Mouse (Mus musculus): ENCODE data around the gene Glis1. TPM values are rescaled to one million over a fixed set of nuclear protein-coding genes. Genes with fewer than 3 reads are reported as not detected.

Glis1 gene
- polyA plus RNA-seq, 1 experiment from 2014 or later = 2.5 TPM

DNA sequence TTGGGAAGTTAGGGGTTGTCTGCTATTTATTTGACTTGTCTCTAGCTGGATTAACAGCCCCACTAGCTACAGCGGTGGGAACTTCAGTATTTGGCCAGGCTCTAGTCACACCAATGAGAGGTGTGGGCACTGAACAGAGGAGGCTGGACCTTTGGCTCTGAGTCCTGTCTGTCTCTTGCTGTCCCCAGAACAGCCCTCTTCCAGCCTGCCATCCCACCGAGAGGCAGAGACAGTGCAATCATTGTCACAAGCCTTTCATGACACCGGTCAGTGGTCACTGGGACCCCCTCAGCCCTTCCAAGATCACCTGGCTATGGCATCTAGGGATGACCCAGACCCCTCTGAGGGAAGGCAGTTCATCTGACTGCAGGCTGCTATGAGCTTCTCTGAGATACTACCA, 104.6 kb downstream of the Glis1 start:
- no peak for ATAC-seq (replicated peaks)
- Histone ChIP-seq H3K4me1 (peaks cover 5% of the 10 kb centered on the region; the same call in 1 of the 2 replicates), H3K9ac (no peak overlapping the region), H3K27ac (no peak overlapping the region), H3K9me3 (no peaks in the 10 kb centered on the region), H3K4me2 (no peak overlapping the region), H3K4me3 (no peak overlapping the region), H3K36me3 (replicated peaks) (no peaks in the 10 kb centered on the region), H3K27me3 (replicated peaks) (no peaks in the 10 kb centered on the region)
- 76% methylated on average over 3 of the region's 3 CpGs for WGBS

DNA sequence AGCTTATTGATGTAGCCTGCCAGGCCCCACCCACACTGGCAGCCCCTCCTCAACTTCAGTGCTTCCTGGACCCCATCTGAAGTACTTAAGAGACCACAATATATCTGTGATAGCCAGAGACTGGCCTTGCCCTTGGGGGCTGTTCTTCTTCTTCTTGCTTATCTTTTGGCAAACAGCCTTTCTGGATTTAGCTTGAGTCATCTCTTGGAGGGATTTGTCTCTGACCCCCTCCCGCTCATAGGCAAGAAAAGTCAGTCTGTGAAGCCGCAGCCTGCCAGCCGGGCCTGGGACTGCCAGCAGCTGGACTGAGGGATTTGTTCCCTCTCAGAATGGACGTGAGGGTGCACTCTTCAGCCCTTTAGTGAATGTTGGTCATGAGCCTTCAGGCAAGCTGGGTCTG, 107.4 kb downstream of the Glis1 start:
- WGBS = 62% methylated on average over 4 of the region's 4 CpGs
- no peak overlapping the region for H3K9ac ChIP-seq
- H3K27me3 ChIP-seq (replicated peaks) = no peaks in the 10 kb centered on the region
- H3K4me1 ChIP-seq = peaks cover 5% of the 10 kb centered on the region; the same call in 1 of the 2 replicates
- H3K4me2 ChIP-seq = no peak overlapping the region
- H3K36me3 ChIP-seq (replicated peaks) = no peaks in the 10 kb centered on the region
- H3K9me3 ChIP-seq = no peaks in the 10 kb centered on the region
- no peak overlapping the region for H3K27ac ChIP-seq
- H3K4me3 ChIP-seq = no peak overlapping the region
- no peak for ATAC-seq (replicated peaks)

GRCm38 (mm10) chr4:107544843-107545242, 110.5 kb downstream of the Glis1 start:
- Histone ChIP-seq H3K4me1 (no peaks in the 10 kb centered on the region; the same call in 1 of the 2 replicates), H3K27ac (no peak overlapping the region), H3K9ac (no peak overlapping the region), H3K27me3 (replicated peaks) (no peaks in the 10 kb centered on the region), H3K4me3 (no peak overlapping the region), H3K9me3 (no peaks in the 10 kb centered on the region), H3K4me2 (no peak overlapping the region), H3K36me3 (replicated peaks) (no peaks in the 10 kb centered on the region)
- ATAC-seq (replicated peaks) = no peak
- 88% methylated on average over 5 of the region's 5 CpGs for WGBS

DNA sequence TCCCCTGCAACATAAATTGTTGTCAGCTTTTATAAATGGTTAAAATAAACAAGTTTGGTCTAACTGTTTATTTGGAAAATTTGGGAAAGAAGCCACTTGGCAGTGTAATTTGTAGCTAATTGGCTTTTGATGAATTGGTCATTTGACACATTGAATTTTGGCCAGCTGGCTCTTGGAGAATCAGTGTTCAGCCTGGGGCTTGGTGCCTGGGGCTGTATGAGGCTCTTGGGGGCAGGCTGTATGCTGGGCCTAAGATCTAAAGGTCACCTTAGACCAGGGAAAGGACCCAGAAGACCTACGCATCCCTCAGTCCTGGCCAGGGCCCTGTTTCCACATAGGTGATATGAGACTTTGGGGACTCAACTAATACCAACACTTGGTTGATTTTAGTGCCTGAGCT, 111.3 kb downstream of the Glis1 start:
- H3K4me3 ChIP-seq = no peak overlapping the region

DNA sequence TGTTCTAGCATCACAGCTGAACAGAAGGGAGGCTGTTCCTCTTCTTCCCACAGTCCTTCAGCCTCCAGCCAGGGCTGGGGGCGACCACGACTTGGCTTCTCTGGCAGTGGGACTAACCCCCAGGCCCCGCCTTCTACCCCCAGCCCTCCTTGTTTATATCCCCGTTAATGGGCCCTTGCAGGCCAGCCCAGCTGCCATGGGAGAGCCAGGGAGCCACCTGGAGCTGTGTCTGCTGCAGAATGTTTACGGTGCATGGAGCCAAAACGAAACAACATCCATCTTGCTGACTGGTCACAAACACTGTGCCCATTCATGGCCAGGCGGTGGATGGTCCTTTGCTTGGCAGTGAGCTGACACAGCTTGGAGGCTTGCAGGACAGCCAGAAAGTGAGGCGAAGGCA, 112.1 kb downstream of the Glis1 start:
- Histone ChIP-seq H3K9ac (no peak overlapping the region), H3K9me3 (no peaks in the 10 kb centered on the region), H3K4me1 (no peaks in the 10 kb centered on the region; the same call in 1 of the 2 replicates), H3K27me3 (replicated peaks) (no peaks in the 10 kb centered on the region), H3K27ac (no peak overlapping the region), H3K4me2 (no peak overlapping the region), H3K36me3 (replicated peaks) (no peaks in the 10 kb centered on the region), H3K4me3 (no peak overlapping the region)
- no peak for ATAC-seq (replicated peaks)
- WGBS = 68% methylated on average over 8 of the region's 8 CpGs

More for the DNA sequence above, 111.3 kb downstream of the Glis1 start:
- H3K27me3 ChIP-seq (replicated peaks) = no peaks in the 10 kb centered on the region
- H3K9ac ChIP-seq = no peak overlapping the region
- H3K4me2 ChIP-seq = no peak overlapping the region
- no peak for ATAC-seq (replicated peaks)
- WGBS = 85% methylated on average over 1 of the region's 1 CpGs
- H3K36me3 ChIP-seq (replicated peaks) = no peaks in the 10 kb centered on the region
- no peak overlapping the region for H3K27ac ChIP-seq
- no peaks in the 10 kb centered on the region; the same call in 1 of the 2 replicates for H3K4me1 ChIP-seq
- H3K9me3 ChIP-seq = no peaks in the 10 kb centered on the region

DNA sequence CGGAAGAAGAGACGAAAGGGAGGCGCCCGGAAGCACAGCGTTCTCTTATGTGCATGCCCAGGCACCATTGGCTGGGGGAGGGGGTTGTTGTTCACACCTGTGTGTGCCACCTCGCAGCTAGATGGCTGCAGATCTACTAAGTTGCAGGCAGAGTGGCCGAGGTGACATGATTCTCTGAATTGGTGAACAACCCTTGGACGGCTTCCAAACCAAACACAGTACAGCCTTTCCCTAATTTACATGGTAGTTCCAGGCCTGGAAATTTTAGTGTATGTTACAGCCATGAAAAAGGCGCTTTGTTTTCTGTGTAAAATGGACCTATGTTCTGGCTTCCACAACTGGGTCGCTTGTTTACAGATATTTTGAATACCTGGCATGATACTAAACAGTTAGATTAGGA, 115.7 kb downstream of the Glis1 start:
- Histone ChIP-seq H3K4me1 (no peaks in the 10 kb centered on the region; the same call in 1 of the 2 replicates), H3K9ac (no peak overlapping the region), H3K36me3 (replicated peaks) (no peaks in the 10 kb centered on the region), H3K4me3 (no peak overlapping the region), H3K9me3 (no peaks in the 10 kb centered on the region), H3K4me2 (no peak overlapping the region), H3K27me3 (replicated peaks) (no peaks in the 10 kb centered on the region), H3K27ac (no peak overlapping the region)
- no peak for ATAC-seq (replicated peaks)
- 89% methylated on average over 10 of the region's 10 CpGs for WGBS

DNA sequence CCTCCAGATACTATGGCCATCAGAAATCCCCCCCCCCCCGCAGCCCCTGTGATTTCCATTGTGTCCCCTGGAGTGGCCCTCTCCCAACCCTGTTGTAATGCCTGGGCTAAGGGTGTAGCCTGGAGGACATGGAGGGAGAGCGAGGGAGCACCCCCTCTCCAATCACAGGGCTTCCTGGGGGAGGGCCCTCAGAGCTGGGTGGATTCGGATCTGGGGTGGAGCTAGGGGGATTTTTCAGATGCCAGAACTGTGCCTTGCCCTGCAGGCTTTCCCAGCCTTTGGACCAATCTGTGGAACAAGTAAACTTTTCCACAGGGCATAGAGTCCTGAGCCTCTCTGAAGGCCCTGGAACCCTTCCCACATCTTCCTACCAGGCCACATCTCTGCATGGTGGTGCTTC, 116.2 kb downstream of the Glis1 start:
- no peaks in the 10 kb centered on the region for H3K27me3 ChIP-seq (replicated peaks)
- no peak for ATAC-seq (replicated peaks)
- 72% methylated on average over 3 of the region's 3 CpGs for WGBS
- no peaks in the 10 kb centered on the region for H3K9me3 ChIP-seq
- H3K4me2 ChIP-seq = no peak overlapping the region
- H3K9ac ChIP-seq = no peak overlapping the region
- H3K4me3 ChIP-seq = no peak overlapping the region
- no peaks in the 10 kb centered on the region; the same call in 1 of the 2 replicates for H3K4me1 ChIP-seq
- no peak overlapping the region for H3K27ac ChIP-seq
- no peaks in the 10 kb centered on the region for H3K36me3 ChIP-seq (replicated peaks)

GRCm38 (mm10) chr4:107552696-107553095, 118.3 kb downstream of the Glis1 start:
- Histone ChIP-seq H3K27me3 (replicated peaks) (no peaks in the 10 kb centered on the region), H3K4me3 (no peak overlapping the region), H3K27ac (no peak overlapping the region), H3K4me1 (no peaks in the 10 kb centered on the region; the same call in 1 of the 2 replicates), H3K4me2 (no peak overlapping the region), H3K9me3 (no peaks in the 10 kb centered on the region), H3K36me3 (replicated peaks) (no peaks in the 10 kb centered on the region), H3K9ac (no peak overlapping the region)
- no peak for ATAC-seq (replicated peaks)
- 66% methylated on average over 5 of the region's 5 CpGs for WGBS

DNA sequence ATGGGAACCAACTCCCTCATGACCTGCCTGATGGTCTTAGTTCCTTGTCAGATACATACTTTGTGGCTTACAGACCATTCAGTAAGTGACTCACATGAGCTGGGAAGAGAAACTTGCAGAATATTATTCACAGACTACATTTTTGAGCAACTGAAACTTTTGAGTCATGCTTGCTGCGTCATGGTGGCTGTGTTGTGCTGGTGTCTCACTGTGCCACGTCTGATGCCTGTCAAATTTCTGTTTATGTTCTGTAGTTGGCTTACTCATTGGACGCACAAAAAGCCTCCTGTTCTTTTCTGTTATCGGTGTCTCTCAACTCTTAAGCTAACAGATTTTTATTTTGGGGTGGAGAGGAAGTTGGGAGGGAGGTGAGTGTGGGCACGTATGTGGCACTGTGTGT, 119.4 kb downstream of the Glis1 start:
- H3K27ac ChIP-seq = no peak overlapping the region
- H3K9ac ChIP-seq = no peak overlapping the region
- H3K4me1 ChIP-seq = no peaks in the 10 kb centered on the region
- no peaks in the 10 kb centered on the region for H3K27me3 ChIP-seq (replicated peaks)
- no peaks in the 10 kb centered on the region for H3K9me3 ChIP-seq
- no peak for ATAC-seq (replicated peaks)
- H3K36me3 ChIP-seq (replicated peaks) = no peaks in the 10 kb centered on the region
- 81% methylated on average over 5 of the region's 5 CpGs for WGBS
- no peak overlapping the region for H3K4me2 ChIP-seq
- H3K4me3 ChIP-seq = no peak overlapping the region

DNA sequence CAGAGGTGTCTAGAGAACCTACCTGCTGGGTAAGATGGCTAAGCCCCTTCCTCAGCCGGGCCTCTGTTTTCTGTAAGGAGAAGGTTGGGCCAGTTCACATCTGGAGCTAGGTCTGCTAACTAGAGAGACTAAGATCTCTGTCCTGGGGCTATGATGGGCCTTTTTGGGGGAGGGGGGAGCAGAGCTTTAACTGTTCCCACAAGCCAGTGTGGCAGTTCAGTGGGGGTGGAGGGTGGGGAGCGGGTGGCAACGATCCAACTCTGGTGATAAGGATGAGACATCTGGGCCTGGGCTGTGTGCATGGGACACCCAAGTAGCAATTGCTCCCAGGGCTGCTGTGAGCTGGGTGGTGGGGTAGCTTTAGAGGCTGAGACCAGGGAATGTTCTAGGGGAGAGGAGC, 124.4 kb downstream of the Glis1 start:
- 80% methylated on average over 3 of the region's 3 CpGs for WGBS
- Histone ChIP-seq H3K36me3 (replicated peaks) (no peaks in the 10 kb centered on the region), H3K4me2 (no peak overlapping the region), H3K27ac (no peak overlapping the region), H3K4me3 (no peak overlapping the region), H3K27me3 (replicated peaks) (no peaks in the 10 kb centered on the region), H3K9me3 (no peaks in the 10 kb centered on the region), H3K9ac (no peak overlapping the region), H3K4me1 (no peaks in the 10 kb centered on the region)
- no peak for ATAC-seq (replicated peaks)

- Histone ChIP-seq H3K9me3 (no peaks in the 10 kb centered on the region), H3K4me2 (no peak overlapping the region), H3K4me3 (no peak overlapping the region), H3K9ac (no peak overlapping the region), H3K4me1 (no peaks in the 10 kb centered on the region), H3K27ac (no peak overlapping the region), H3K27me3 (replicated peaks) (no peaks in the 10 kb centered on the region), H3K36me3 (replicated peaks) (no peaks in the 10 kb centered on the region)
- WGBS = 91% methylated on average over 2 of the region's 2 CpGs
- ATAC-seq (replicated peaks) = no peak
Observed at GRCm38 (mm10) chr4:107561056-107561455, 126.7 kb downstream of the Glis1 start.

DNA sequence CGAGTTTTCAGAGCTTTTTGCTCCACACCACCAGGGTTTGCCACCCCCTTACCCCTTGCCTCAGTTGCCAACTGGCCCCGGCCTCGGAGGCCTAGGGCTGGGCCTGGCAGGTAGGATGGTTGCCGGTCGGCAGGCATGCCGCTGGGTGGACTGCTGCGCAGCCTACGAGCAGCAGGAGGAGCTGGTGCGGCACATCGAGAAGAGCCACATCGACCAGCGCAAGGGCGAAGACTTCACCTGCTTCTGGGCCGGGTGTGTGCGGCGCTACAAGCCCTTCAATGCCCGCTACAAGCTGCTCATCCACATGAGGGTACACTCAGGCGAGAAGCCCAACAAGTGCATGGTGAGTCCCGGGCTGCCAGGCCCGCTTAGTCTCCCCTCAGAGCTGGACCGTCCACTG, 133.8 kb downstream of the Glis1 start:
- Histone ChIP-seq H3K27me3 (replicated peaks) (peaks cover 5% of the 10 kb centered on the region; the same call in 1 of the 2 replicates), H3K4me2 (no peak overlapping the region), H3K4me3 (no peak overlapping the region), H3K4me1 (peaks cover 17% of the 10 kb centered on the region), H3K36me3 (replicated peaks) (no peaks in the 10 kb centered on the region), H3K9ac (no peak overlapping the region), H3K9me3 (no peaks in the 10 kb centered on the region), H3K27ac (no peak overlapping the region)
- whole genome bisulfite sequencing = 63% methylated on average over 21 of the region's 21 CpGs
- ATAC-seq (replicated peaks) = no peak

GRCm38 (mm10) chr4:107568881-107569443, 134.6 kb downstream of the Glis1 start:
- peaks cover 5% of the 10 kb centered on the region; the same call in 1 of the 2 replicates for H3K27me3 ChIP-seq (replicated peaks)
- H3K27ac ChIP-seq = no peak overlapping the region

More at GRCm38 (mm10) chr4:107568881-107569443, 134.6 kb downstream of the Glis1 start:
- Histone ChIP-seq H3K4me1 (peaks cover 17% of the 10 kb centered on the region), H3K9me3 (no peaks in the 10 kb centered on the region), H3K4me3 (no peak overlapping the region), H3K36me3 (replicated peaks) (no peaks in the 10 kb centered on the region), H3K9ac (no peak overlapping the region), H3K4me2 (no peak overlapping the region)
- 0 out of 2 replicates have a peak, but pooled peaks have one; percentile 28 for ATAC-seq (replicated peaks)
- 32% methylated on average over 7 of the region's 7 CpGs for WGBS

Data from midbrain, embryonic 15.5 days (tissue).